Mouse (Mus musculus) midbrain, embryonic 14.5 days (tissue): ENCODE measurements at regions not wholly inside any gene's neighbourhood (a gene's known extent, or its start where the extent isn't known, plus 50 kb on each side); places are given as distances from the start of the nearest gene placed in this dataset.

ENCODE experiments used
- ATAC-seq: fragments of 200-750 bp; cut with Nextera tagmentation; 2 replicates; pipeline ENCODE4 v1.8.0; 2017; ENCODE audit warnings: moderate number of reproducible peaks, moderate library complexity; ENCODE audit not compliant: low FRiP score, low TSS enrichment
- DNase-seq: peaks from one replicate; pipeline ENCODE4 v3.0.0-alpha.2; 2015
- H3K27ac ChIP-seq: fragments of 300-500 bp; sonication (generic); replicated peaks from 2 replicates; pipeline ENCODE4 v1.5.1; 2014; ENCODE audit warnings: mild to moderate bottlenecking, low read depth, low read length, moderate library complexity
- H3K27me3 ChIP-seq: fragments of 300-500 bp; sonication (generic); 2 replicates; pipeline ENCODE4 v1.6.1; 2014; ENCODE audit warnings: low read length, control low read depth, mixed read lengths; ENCODE audit not compliant: control insufficient read depth, insufficient read depth
- H3K36me3 ChIP-seq: fragments of 300-500 bp; sonication (generic); 2 replicates; pipeline ENCODE4 v1.6.1; 2014; ENCODE audit warnings: low read length, control low read depth; ENCODE audit not compliant: control insufficient read depth, insufficient read depth
- H3K4me1 ChIP-seq: fragments of 300-500 bp; sonication (generic); 2 replicates; pipeline ENCODE4 v1.6.1; 2014; ENCODE audit warnings: mild to moderate bottlenecking, antibody characterized with exemption, low read length, control low read depth; ENCODE audit not compliant: control insufficient read depth, insufficient read depth
- H3K4me2 ChIP-seq: fragments of 300-500 bp; sonication (generic); 2 replicates; pipeline ENCODE4 v1.6.1; 2014; ENCODE audit warnings: mild to moderate bottlenecking, low read length, moderate library complexity
- H3K4me3 ChIP-seq: fragments of 300-500 bp; sonication (generic); replicated peaks from 2 replicates; pipeline ENCODE4 v1.5.1; 2014; ENCODE audit warnings: low read depth, low read length
- H3K9ac ChIP-seq: fragments of 300-500 bp; sonication (generic); replicated peaks from 2 replicates; pipeline ENCODE4 v1.6.1; 2014; ENCODE audit warnings: mild to moderate bottlenecking, low read length, moderate library complexity
- H3K9me3 ChIP-seq: fragments of 300-500 bp; sonication (generic); 2 replicates; pipeline ENCODE4 v1.6.1; 2016; ENCODE audit warnings: low read length, control low read depth, mixed read lengths; ENCODE audit not compliant: control insufficient read depth
- WGBS: fragments of 180-500 bp; shearing (Covaris S2); extraction: QIAGEN DNeasy Blood & Tissue Kit; methylation state at CpG from one replicate; pipeline ENCODE4 v1.1.7; 2014; 5-methylcytosine and 5-hydroxymethylcytosine counted together

DNA sequence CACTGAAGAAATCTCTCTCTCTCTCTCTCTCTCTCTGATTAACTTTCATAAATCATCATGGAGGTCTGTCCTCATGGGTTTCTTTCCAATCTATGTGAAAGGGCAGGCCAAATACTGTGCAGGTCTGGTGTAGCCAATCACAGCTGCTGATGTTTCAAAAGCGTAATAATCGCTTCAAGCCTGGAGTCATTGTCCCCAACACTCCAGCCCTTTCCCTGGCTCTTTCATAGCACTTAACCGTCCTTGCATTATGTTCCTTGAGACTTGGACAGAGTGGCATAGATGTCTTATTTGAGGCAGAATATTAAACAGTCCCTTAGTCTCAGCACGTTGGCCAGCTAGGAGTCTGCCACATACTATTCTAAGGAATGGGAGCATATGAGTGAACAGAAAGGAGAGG lies 286.5 kb upstream of the Kcnd2 start:
- no peak overlapping the region for H3K27ac ChIP-seq
- no peak overlapping the region for H3K9ac ChIP-seq
- no peaks in the 10 kb centered on the region for H3K9me3 ChIP-seq
- H3K4me1 ChIP-seq = no peaks in the 10 kb centered on the region
- H3K36me3 ChIP-seq = no peaks in the 10 kb centered on the region
- DNase-seq (peak; percentile 63), ATAC-seq (peak; percentile 89)
- no peaks in the 10 kb centered on the region for H3K27me3 ChIP-seq
- H3K4me2 ChIP-seq = no peak overlapping the region
- WGBS = 33% methylated on average over 4 of the region's 4 CpGs
- no peak overlapping the region for H3K4me3 ChIP-seq
